Mouse (Mus musculus) layer of hippocampus, postnatal 25 days (tissue): ENCODE data around the gene Atp5d. TPM values are rescaled to one million over a fixed set of nuclear protein-coding genes. Genes with fewer than 3 reads are reported as not detected.

Source experiments
- DNase-seq, 2 experiments: peaks; one replicate each; pipeline ENCODE4 v3.0.0; 2022; ENCODE audit warnings: mixed read lengths in 2 of 2, low spot score in 1 of 2; ENCODE audit errors: extremely low spot score in 1 of 2
- total RNA-seq, 2 experiments: library from RNA; stranded (reverse); gene quantifications; 2 replicates each; pipeline ENCODE4 v1.2.3; 2021

Atp5d gene
- 100 to 1,000 TPM; 338 to 391 TPM for total RNA-seq

GRCm38 (mm10) chr10:80138553-80139438 is at the start of gene Atp5d:
Gene Atp5d, plus strand, starts transcription at chr10:80138632.
- DNase-seq: peak in 1 of 2 experiments; percentile 64

GRCm38 (mm10) chr10:80089146-80089545 is 49.3 kb upstream of the Atp5d start:
- DNase-seq: no peak

GRCm38 (mm10) chr10:80091527-80091926 is 46.9 kb upstream of the Atp5d start:
- DNase-seq: no peak

GRCm38 (mm10) chr10:80092690-80093089 is 45.7 kb upstream of the Atp5d start:
- no peak for DNase-seq

GRCm38 (mm10) chr10:80094085-80094484 is 44.3 kb upstream of the Atp5d start:
- DNase-seq: no peak

GRCm38 (mm10) chr10:80094684-80095083 is 43.7 kb upstream of the Atp5d start:
- DNase-seq: no peak

GRCm38 (mm10) chr10:80095547-80095946 is 42.9 kb upstream of the Atp5d start:
- DNase-seq: no peak

- no peak for DNase-seq
Observed at GRCm38 (mm10) chr10:80097275-80097674, 41.2 kb upstream of the Atp5d start.

- DNase-seq: no peak
Observed at GRCm38 (mm10) chr10:80098630-80099029, 39.8 kb upstream of the Atp5d start.

GRCm38 (mm10) chr10:80100982-80101381 is 37.5 kb upstream of the Atp5d start:
- no peak for DNase-seq

GRCm38 (mm10) chr10:80102216-80102915 is 36.1 kb upstream of the Atp5d start:
- peak; percentile 70 to 76 for DNase-seq

GRCm38 (mm10) chr10:80103032-80103431 is 35.4 kb upstream of the Atp5d start:
- no peak for DNase-seq

GRCm38 (mm10) chr10:80104181-80104580 is 34.3 kb upstream of the Atp5d start:
- no peak for DNase-seq

- no peak for DNase-seq
Observed at GRCm38 (mm10) chr10:80105460-80105859, 33.0 kb upstream of the Atp5d start, which contains the start of gene Sbno2. Gene Sbno2, minus strand, starts transcription at chr10:80105571.

GRCm38 (mm10) chr10:80105926-80106325 is 32.5 kb upstream of the Atp5d start:
- no peak for DNase-seq

- no peak for DNase-seq
Observed at GRCm38 (mm10) chr10:80107678-80108077, 30.8 kb upstream of the Atp5d start.

- peak; percentile 74 to 92 for DNase-seq
Observed at GRCm38 (mm10) chr10:80114341-80115284, 23.8 kb upstream of the Atp5d start.

- peak; percentile 93 to 98 for DNase-seq
Observed at GRCm38 (mm10) chr10:80115290-80115943, 23.0 kb upstream of the Atp5d start, which contains the start of gene Stk11. Gene Stk11, plus strand, starts transcription at chr10:80115803.

- DNase-seq: no peak
Observed at GRCm38 (mm10) chr10:80115944-80116335, 22.5 kb upstream of the Atp5d start.

GRCm38 (mm10) chr10:80116563-80116926 is 21.9 kb upstream of the Atp5d start:
- no peak for DNase-seq
